Mouse (Mus musculus) embryonic facial prominence, embryonic 14.5 days (tissue): ENCODE results near the gene Tlr8. TPM values are rescaled to one million over a fixed set of nuclear protein-coding genes. Genes with fewer than 3 reads are reported as not detected.

Experiments
- ATAC-seq: fragments of 200-750 bp; cut with Nextera tagmentation; 2 replicates; pipeline ENCODE4 v1.8.0; 2017; ENCODE audit warnings: low read depth, moderate number of reproducible peaks, moderate TSS enrichment
- DNase-seq: peaks from one replicate; pipeline ENCODE4 v3.0.0-alpha.2; 2015; ENCODE audit warnings: low spot score
- H3K27ac ChIP-seq: fragments of 300-500 bp; sonication (generic); replicated peaks from 2 replicates; pipeline ENCODE4 v1.5.1; 2014; ENCODE audit warnings: low read depth, mild to moderate bottlenecking, low read length, moderate library complexity
- H3K27me3 ChIP-seq: fragments of 300-500 bp; sonication (generic); replicated peaks from 2 replicates; pipeline ENCODE4 v1.6.1; 2014; ENCODE audit warnings: low read length; ENCODE audit not compliant: control insufficient read depth, insufficient read depth
- H3K36me3 ChIP-seq: fragments of 300-500 bp; sonication (generic); 2 replicates; pipeline ENCODE4 v1.6.1; 2014; ENCODE audit warnings: low read length, mixed read lengths; ENCODE audit not compliant: control insufficient read depth, insufficient read depth
- H3K4me1 ChIP-seq: fragments of 300-500 bp; sonication (generic); 2 replicates; pipeline ENCODE4 v1.6.1; 2014; ENCODE audit warnings: antibody characterized with exemption, low read length; ENCODE audit not compliant: control insufficient read depth, insufficient read depth
- H3K4me2 ChIP-seq: fragments of 300-500 bp; sonication (generic); 2 replicates; pipeline ENCODE4 v1.6.1; 2014; ENCODE audit warnings: low read depth, mild to moderate bottlenecking, low read length, moderate library complexity, mixed read lengths
- H3K4me3 ChIP-seq: fragments of 300-500 bp; sonication (generic); 2 replicates; pipeline ENCODE4 v1.5.1; 2014; ENCODE audit warnings: low read depth, mild to moderate bottlenecking, low read length
- H3K9ac ChIP-seq: fragments of 300-500 bp; sonication (generic); 2 replicates; pipeline ENCODE4 v1.6.1; 2014; ENCODE audit warnings: low read depth, mild to moderate bottlenecking, low read length, moderate library complexity, mixed read lengths
- H3K9me3 ChIP-seq: fragments of 300-500 bp; sonication (generic); 2 replicates; pipeline ENCODE4 v1.6.1; 2016; ENCODE audit warnings: low read length; ENCODE audit not compliant: control insufficient read depth
- WGBS: fragments of 180-500 bp; shearing (Covaris S2); extraction: QIAGEN DNeasy Blood & Tissue Kit; methylation state at CpG from one replicate; pipeline ENCODE4 v1.1.7; 2014; 5-methylcytosine and 5-hydroxymethylcytosine counted together
- polyA plus RNA-seq: library from polyadenylated mRNA; unstranded; fragments of >200 nt; fragmentation: Nextera tagmentation; extraction: Ambion mirVana; gene quantifications from 2 replicates; pipeline ENCODE4 v1.2.1, GENCODE M21; 2014

Tlr8 gene
- polyA plus RNA-seq, 1 experiment from 2014 or later: 0.36 TPM

DNA sequence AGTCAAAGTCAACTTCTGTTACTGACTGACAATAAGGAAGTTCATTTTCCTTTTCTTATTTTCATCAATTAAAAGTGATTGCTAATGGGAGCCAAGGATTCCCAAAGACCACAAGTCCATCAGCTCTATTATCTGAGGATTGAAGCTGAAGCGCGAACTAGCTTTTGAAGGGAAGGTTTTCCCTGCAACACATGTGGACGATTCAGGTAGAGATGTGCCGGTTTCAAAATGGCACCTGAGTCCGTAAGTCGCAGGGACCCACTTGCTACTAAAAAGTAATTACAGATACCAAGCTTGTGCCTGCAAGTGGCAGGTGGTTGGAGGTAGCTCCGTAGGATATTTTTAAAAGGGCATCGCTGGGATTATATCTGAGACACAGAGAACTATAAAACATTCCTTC lies 54.3 kb downstream of the Tlr8 start:
- no peak for DNase-seq
- no peak for ATAC-seq
- Histone ChIP-seq H3K4me2 (peak overlapping the region; percentile 55), H3K27ac (peak overlapping the region; percentile 65), H3K9ac (0 out of 2 replicates have a peak overlapping the region, but pooled peaks have one; percentile 86), H3K27me3 (peaks cover 28% of the 10 kb centered on the region), H3K9me3 (no peaks in the 10 kb centered on the region), H3K4me1 (no peaks in the 10 kb centered on the region), H3K4me3 (peak overlapping the region; percentile 58), H3K36me3 (peaks cover 9% of the 10 kb centered on the region; the same call in 1 of the 2 replicates)
- 64% methylated on average over 8 of the region's 8 CpGs for WGBS

DNA sequence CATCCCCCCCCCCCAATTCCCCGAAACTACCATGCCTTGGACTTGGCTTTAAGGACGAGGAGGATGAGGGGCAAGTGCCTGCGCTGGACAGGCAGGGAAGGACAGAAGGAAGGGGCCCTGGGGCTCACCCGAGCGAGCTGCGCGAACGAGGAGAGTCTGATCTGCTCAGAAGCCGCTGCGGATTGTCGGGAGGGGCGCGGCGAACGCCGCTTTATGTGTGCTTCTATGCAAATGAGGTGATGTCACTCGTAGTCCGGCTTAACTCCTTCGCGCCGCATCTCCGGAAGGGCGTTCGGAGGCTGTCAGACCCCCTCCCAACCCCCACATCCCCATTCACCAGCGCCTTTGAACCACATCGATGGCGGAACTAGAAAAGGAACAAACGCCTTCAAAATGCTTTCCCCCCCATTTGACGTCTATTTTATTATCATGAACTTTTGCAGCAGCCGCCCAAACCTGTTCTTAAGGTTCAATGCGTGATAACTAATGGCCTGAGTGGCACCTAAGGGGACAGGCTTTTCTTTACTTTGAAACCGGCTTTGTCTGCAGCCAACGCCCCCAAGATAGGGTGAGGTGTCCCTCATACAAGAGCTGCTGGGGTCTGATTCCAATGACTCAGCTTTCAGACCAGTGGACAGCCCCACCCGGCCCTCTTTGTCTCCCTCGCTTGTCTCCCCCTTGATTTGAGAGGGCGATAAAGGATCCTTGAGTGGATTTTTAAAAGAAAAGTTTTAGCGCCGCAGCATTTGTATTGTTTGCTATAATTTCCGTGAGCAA lies 55.0 kb downstream of the Tlr8 start, which contains the start of gene Tmsb4x:
Gene Tmsb4x, minus strand, starts transcription at position 338 of the 777 bp plus-strand sequence.
- H3K27ac ChIP-seq: peak within 1 kb of the TSS; percentile 86
- peak within 1 kb of the TSS; percentile 86 for H3K9ac ChIP-seq
- peak; percentile 92 for DNase-seq
- no peaks in the 10 kb centered on the region for H3K4me1 ChIP-seq
- H3K4me2 ChIP-seq: peak within 1 kb of the TSS; percentile 55
- WGBS: 20% methylated on average over 34 of the region's 39 CpGs
- peaks cover 28% of the 10 kb centered on the region for H3K27me3 ChIP-seq
- peak within 1 kb of the TSS; percentile 58 for H3K4me3 ChIP-seq
- ATAC-seq: peak; percentile 84
- peaks cover 9% of the 10 kb centered on the region; the same call in 1 of the 2 replicates for H3K36me3 ChIP-seq
- H3K9me3 ChIP-seq: no peaks in the 10 kb centered on the region

DNA sequence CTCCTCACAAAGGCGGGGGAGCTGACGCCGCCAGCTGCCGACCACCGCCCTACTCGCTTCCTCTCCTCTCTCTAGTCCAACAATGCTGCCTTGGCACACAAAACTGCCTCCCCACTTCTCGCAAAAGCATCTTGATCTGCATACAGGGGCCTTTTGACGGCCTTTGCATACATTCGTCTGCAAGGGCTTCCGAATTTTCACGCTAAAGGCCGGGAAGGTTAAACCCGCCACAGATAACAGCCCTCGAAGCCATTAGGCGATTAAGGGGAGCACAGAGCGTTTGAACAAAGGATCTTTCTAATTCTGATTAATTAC lies 55.7 kb downstream of the Tlr8 start:
- 16% methylated on average over 16 of the region's 16 CpGs for whole genome bisulfite sequencing
- peak overlapping the region; percentile 58 for H3K4me3 ChIP-seq
- DNase-seq (peak; percentile 54), ATAC-seq (no peak)
- no peaks in the 10 kb centered on the region for H3K4me1 ChIP-seq
- H3K9me3 ChIP-seq: no peaks in the 10 kb centered on the region
- peak overlapping the region; percentile 86 for H3K27ac ChIP-seq
- H3K9ac ChIP-seq: peak overlapping the region; percentile 86
- H3K27me3 ChIP-seq: peaks cover 28% of the 10 kb centered on the region
- peak overlapping the region; percentile 55 for H3K4me2 ChIP-seq
- peaks cover 9% of the 10 kb centered on the region; the same call in 1 of the 2 replicates for H3K36me3 ChIP-seq

DNA sequence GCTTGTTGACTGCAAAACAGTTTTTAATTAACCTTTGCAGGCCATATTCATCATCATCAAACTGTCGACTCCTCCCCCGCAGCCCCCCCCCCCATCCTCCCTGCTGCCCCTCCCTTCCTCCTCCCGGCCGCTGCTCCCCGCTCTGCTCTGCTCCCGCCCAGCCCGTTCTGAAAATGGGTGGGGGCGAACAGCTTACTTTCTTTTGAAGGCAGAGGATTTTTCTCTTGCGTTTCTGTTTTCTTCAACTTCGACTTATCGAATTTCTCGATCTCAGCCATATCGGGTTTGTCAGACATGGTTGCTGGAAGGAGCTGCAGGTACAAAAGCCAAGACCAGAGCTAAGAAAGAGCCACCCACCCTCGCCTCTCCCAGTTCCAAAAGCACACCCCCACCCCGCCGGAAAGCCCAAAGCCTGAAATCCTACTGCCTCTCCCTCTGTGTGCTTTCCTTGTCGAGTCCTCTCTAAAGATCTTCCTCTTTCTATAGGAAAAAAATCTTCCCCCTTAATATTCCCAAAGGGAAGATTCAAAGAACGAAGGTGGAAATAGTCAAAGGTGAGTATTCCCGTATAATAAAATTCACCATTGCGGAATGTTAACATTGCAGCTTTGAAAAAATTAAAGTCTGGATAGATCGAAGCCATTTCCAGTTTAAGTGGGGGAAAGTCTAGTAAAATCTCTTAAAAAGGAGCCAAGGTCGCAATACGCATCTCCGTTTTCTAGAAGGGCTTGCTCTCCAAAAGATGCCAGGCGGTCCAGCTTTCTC lies 56.2 kb downstream of the Tlr8 start:
- Histone ChIP-seq H3K4me3 (peak overlapping the region; percentile 58), H3K4me1 (no peaks in the 10 kb centered on the region), H3K27ac (peak overlapping the region; percentile 86), H3K9ac (peak overlapping the region; percentile 86), H3K27me3 (peaks cover 28% of the 10 kb centered on the region), H3K9me3 (no peaks in the 10 kb centered on the region), H3K4me2 (peak overlapping the region; percentile 55), H3K36me3 (peaks cover 9% of the 10 kb centered on the region; the same call in 1 of the 2 replicates)
- ATAC-seq (no peak), DNase-seq (peak; percentile 53)
- 21% methylated on average over 24 of the region's 25 CpGs for WGBS

DNA sequence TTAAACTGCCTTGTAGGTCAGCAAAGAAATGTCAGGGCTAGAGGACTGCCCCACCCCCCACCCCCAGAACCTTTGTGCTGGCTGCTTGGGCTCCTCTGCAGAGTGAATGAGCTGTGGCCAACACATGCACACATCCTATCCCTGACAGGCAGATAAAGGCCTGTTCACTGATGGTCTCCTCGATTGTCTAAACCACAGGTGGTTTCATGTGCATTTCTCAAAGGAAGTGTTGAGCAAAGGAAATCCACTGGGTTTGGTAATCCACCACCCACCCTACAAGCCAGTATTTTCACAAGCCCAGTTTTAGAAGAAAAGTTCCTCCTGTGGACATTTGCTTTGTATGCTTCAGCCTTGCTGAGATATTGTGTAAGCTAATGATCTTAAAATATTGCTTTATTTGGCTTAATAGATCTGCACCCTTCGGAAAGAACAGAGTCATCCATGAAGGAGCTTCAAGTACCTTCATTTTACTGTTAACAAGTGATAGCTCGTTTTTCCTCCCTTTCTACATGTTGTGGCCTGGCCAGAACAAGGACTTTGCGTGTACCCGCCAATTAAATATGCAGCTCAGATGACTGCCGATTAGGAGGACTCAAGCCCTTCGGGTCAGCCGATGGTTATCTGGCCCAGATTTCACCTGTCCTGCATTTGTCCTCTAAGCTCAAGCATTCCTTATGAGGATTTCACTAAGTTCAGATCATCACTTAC lies 58.2 kb downstream of the Tlr8 start:
- H3K9ac ChIP-seq: no peak overlapping the region
- WGBS: 63% methylated on average over 8 of the region's 8 CpGs
- no peak overlapping the region for H3K4me3 ChIP-seq
- peaks cover 35% of the 10 kb centered on the region for H3K27me3 ChIP-seq
- no peaks in the 10 kb centered on the region for H3K9me3 ChIP-seq
- H3K27ac ChIP-seq: no peak overlapping the region
- H3K4me1 ChIP-seq: no peaks in the 10 kb centered on the region
- H3K36me3 ChIP-seq: peaks cover 9% of the 10 kb centered on the region; the same call in 1 of the 2 replicates
- H3K4me2 ChIP-seq: peak overlapping the region; percentile 55; the same call in 1 of the 2 replicates
- DNase-seq (peak; percentile 19), ATAC-seq (no peak)

DNA sequence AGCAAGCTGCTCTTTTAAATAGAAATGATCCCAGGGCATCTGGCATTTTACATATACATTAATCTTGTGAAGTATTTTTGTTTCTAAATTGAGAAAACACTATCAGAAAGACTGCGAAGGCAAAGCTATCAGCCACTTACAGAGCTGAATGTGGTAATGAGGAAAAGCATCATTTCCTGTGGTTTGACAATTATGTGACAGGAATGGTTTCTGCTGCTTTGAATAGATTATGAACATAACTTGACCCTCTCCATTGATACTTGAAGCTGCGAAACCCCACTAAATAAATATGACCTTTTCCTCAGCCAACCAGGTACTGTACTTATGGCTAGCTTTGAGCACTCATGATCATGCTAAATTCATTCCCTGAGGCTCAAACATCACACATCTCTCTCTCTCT lies 62.8 kb downstream of the Tlr8 start:
- Histone ChIP-seq H3K9me3 (no peaks in the 10 kb centered on the region), H3K4me1 (no peaks in the 10 kb centered on the region), H3K27me3 (peaks cover 19% of the 10 kb centered on the region), H3K4me3 (no peak overlapping the region), H3K4me2 (no peak overlapping the region), H3K27ac (no peak overlapping the region), H3K36me3 (no peaks in the 10 kb centered on the region), H3K9ac (no peak overlapping the region)
- 80% methylated on average over 2 of the region's 2 CpGs for WGBS
- DNase-seq (no peak), ATAC-seq (no peak)

DNA sequence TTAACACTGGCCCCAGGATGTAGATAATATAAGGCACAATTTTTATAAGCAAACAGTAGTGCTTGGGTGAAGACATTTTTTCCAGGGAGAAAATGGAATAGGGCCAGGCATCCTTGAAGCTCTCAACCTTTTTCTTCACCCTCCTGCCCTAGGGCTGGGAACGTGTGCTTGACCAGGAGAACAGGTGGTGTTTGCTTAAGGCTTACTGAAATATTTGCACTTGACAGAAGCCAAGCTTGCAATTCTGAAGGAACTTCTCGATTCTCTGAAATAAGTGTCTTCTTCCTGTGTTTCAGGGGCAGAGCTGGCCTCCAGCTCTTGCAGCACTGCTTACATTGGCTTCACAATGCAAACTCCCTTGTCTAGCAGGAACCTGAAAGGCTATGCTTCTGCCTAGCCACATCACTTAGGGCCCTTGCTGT lies 68.9 kb downstream of the Tlr8 start:
- H3K9ac ChIP-seq: no peak overlapping the region
- no peak overlapping the region for H3K4me3 ChIP-seq
- no peak overlapping the region for H3K27ac ChIP-seq
- DNase-seq (no peak), ATAC-seq (no peak)
- H3K9me3 ChIP-seq: no peaks in the 10 kb centered on the region
- H3K36me3 ChIP-seq: no peaks in the 10 kb centered on the region
- peaks cover 14% of the 10 kb centered on the region for H3K27me3 ChIP-seq
- H3K4me1 ChIP-seq: no peaks in the 10 kb centered on the region
- 50% methylated on average over 2 of the region's 2 CpGs for WGBS
- no peak overlapping the region for H3K4me2 ChIP-seq
